Mouse (Mus musculus): ENCODE measurements around the gene Zfp963.

The Zfp963 gene

GRCm38 (mm10) chr8:69749544-69750454, at the start of gene Zfp963:
Gene Zfp963 (minus strand): TSS chr8:69749970.
- peak; percentile 98 for DNase-seq

- no peak for DNase-seq
These were observed 49.5 kb upstream of the Zfp963 start for GRCm38 (mm10) chr8:69799261-69799660.

GRCm38 (mm10) chr8:69797661-69798060, 47.9 kb upstream of the Zfp963 start:
- no peak for DNase-seq

- no peak for DNase-seq
These were observed 47.1 kb upstream of the Zfp963 start for GRCm38 (mm10) chr8:69796721-69797345.

- no peak for DNase-seq
These were observed 45.1 kb upstream of the Zfp963 start for GRCm38 (mm10) chr8:69794901-69795300.

- no peak for DNase-seq
These were observed 44.3 kb upstream of the Zfp963 start for GRCm38 (mm10) chr8:69794096-69794495.

GRCm38 (mm10) chr8:69793666-69794065, 43.9 kb upstream of the Zfp963 start:
- no peak for DNase-seq

GRCm38 (mm10) chr8:69791415-69792068, 41.8 kb upstream of the Zfp963 start:
- no peak for DNase-seq

GRCm38 (mm10) chr8:69790773-69791367, 41.1 kb upstream of the Zfp963 start, which contains the start of the genes Atp13a1 and Zfp866:
Gene Atp13a1 (plus strand): TSS chr8:69791163.
Gene Zfp866 (minus strand): TSS chr8:69791178.
- DNase-seq = peak; percentile 91

- no peak for DNase-seq
These were observed 40.6 kb upstream of the Zfp963 start for GRCm38 (mm10) chr8:69790364-69790763.

GRCm38 (mm10) chr8:69789731-69790130, 40.0 kb upstream of the Zfp963 start:
- DNase-seq = peak; percentile 13

GRCm38 (mm10) chr8:69789105-69789504, 39.3 kb upstream of the Zfp963 start:
- no peak for DNase-seq

- no peak for DNase-seq
These were observed 27.3 kb upstream of the Zfp963 start for GRCm38 (mm10) chr8:69777111-69777510.

- no peak for DNase-seq
These were observed 25.4 kb upstream of the Zfp963 start for GRCm38 (mm10) chr8:69775149-69775534.

- peak; percentile 92 for DNase-seq
These were observed 24.9 kb upstream of the Zfp963 start, which contains the start of gene Gm20422 for GRCm38 (mm10) chr8:69774503-69775148. Gene Gm20422 (minus strand): TSS chr8:69774886.

- DNase-seq = no peak
These were observed 22.3 kb upstream of the Zfp963 start for GRCm38 (mm10) chr8:69772106-69772505.

GRCm38 (mm10) chr8:69771221-69771620, 21.5 kb upstream of the Zfp963 start:
- DNase-seq = no peak

- DNase-seq = no peak
These were observed 12.2 kb upstream of the Zfp963 start for GRCm38 (mm10) chr8:69761814-69762445.

- no peak for DNase-seq
These were observed 8.5 kb upstream of the Zfp963 start for GRCm38 (mm10) chr8:69758316-69758715.

GRCm38 (mm10) chr8:69752437-69752836, 2.7 kb upstream of the Zfp963 start:
- DNase-seq = no peak

GRCm38 (mm10) chr8:69741231-69741630, 8.5 kb downstream of the Zfp963 start:
- no peak for DNase-seq

GRCm38 (mm10) chr8:69740763-69741162, 9.0 kb downstream of the Zfp963 start:
- DNase-seq = no peak

Data from kidney, adult 18-20 months (tissue).